Mouse (Mus musculus) spleen, postnatal 4 days (tissue): ENCODE measurements at regions not wholly inside any gene's neighbourhood (a gene's known extent, or its start where the extent isn't known, plus 50 kb on each side); places are given as distances from the start of the nearest gene placed in this dataset.
A peak's percentile ranks its signal among the peaks of the same experiment; 100 is the strongest.

Source experiments
- DNase-seq, 2 experiments: peaks; one replicate each; pipeline ENCODE4 v3.0.0; 2022; ENCODE audit warnings: low spot score in 2 of 2

- DNase-seq = peak; percentile 16 to 72
Measured at GRCm38 (mm10) chrX:163669886-163670285, 91.2 kb downstream of the Rnf138rt1 start.
